Mouse (Mus musculus) thymus, adult 2 months (tissue): ENCODE results near the gene Atic. TPM values are rescaled to one million over a fixed set of nuclear protein-coding genes. Genes with fewer than 3 reads are reported as not detected.

Source experiments
- DNase-seq: peaks from one replicate; pipeline ENCODE4 v3.0.0; 2021
- H3K27ac ChIP-seq: fragments of 200-500 bp; 2 replicates; pipeline ENCODE4 v1.5.1; 2012; ENCODE audit warnings: low read length, control low read depth; ENCODE audit not compliant: control insufficient read depth, insufficient read depth
- H3K27me3 ChIP-seq: fragments of 200-500 bp; 2 replicates; pipeline ENCODE4 v1.6.1; 2012; ENCODE audit warnings: mild to moderate bottlenecking, low read length, moderate library complexity, mixed read lengths; ENCODE audit not compliant: control insufficient read depth, insufficient read depth
- H3K36me3 ChIP-seq: fragments of 200-500 bp; 2 replicates; pipeline ENCODE4 v1.6.1; 2012; ENCODE audit warnings: mild to moderate bottlenecking, low read length, moderate library complexity; ENCODE audit not compliant: control insufficient read depth, insufficient read depth
- H3K4me1 ChIP-seq: fragments of 200-500 bp; replicated peaks from 2 replicates; pipeline ENCODE4 v1.6.1; 2012; ENCODE audit warnings: low read length; ENCODE audit not compliant: control insufficient read depth, insufficient read depth
- H3K4me3 ChIP-seq: fragments of 200-500 bp; 2 replicates; pipeline ENCODE4 v1.5.1; 2012; ENCODE audit warnings: mild to moderate bottlenecking, low read length, control low read depth, moderate library complexity; ENCODE audit not compliant: control insufficient read depth, insufficient read depth
- CTCF ChIP-seq: fragments of 200-500 bp; IDR thresholded peaks from 2 replicates; pipeline ENCODE4 v1.5.1; 2012; ENCODE audit warnings: mild to moderate bottlenecking, control low read depth, low read length, moderate library complexity, borderline replicate concordance; ENCODE audit not compliant: control insufficient read depth, poor library complexity, insufficient read depth; ENCODE audit errors: extremely low read depth
- POLR2A ChIP-seq: fragments of 200-500 bp; IDR thresholded peaks from 2 replicates; pipeline ENCODE4 v1.6.1; 2012; ENCODE audit warnings: mild to moderate bottlenecking, low read length, control low read depth, moderate library complexity; ENCODE audit not compliant: control insufficient read depth, poor library complexity, insufficient read depth; ENCODE audit errors: extremely low read depth
- WGBS: fragments of 180-500 bp; shearing (Covaris S2); methylation state at CpG from one replicate; pipeline ENCODE4 v1.1.7; 2018; 5-methylcytosine and 5-hydroxymethylcytosine counted together
- polyA plus RNA-seq: library from polyadenylated mRNA; depleted of rRNA; stranded (reverse); fragments of >200 nt; gene quantifications from 2 replicates; pipeline ENCODE4 v1.2.3, GENCODE M21; 2012; rRNA removed

The Atic gene
- polyA plus RNA-seq, 1 experiment, result 46.0 TPM

GRCm38 (mm10) chr1:71609057-71609775, 52.3 kb downstream of the Atic start:
- 97% methylated on average over 37 of the region's 37 CpGs for WGBS
- no peak for TF ChIP-seq POLR2A
- no peak for TF ChIP-seq CTCF
- H3K36me3 ChIP-seq, result no peaks in the 10 kb centered on the region
- H3K27ac ChIP-seq, result no peak overlapping the region
- no peaks in the 10 kb centered on the region for H3K27me3 ChIP-seq
- H3K4me3 ChIP-seq, result no peak overlapping the region
- H3K4me1 ChIP-seq, result no peaks in the 10 kb centered on the region
- no peak for DNase-seq

- Histone ChIP-seq H3K27ac (no peak overlapping the region), H3K4me3 (no peak overlapping the region), H3K36me3 (no peaks in the 10 kb centered on the region), H3K27me3 (no peaks in the 10 kb centered on the region), H3K4me1 (no peaks in the 10 kb centered on the region)
- no peak for TF ChIP-seq POLR2A
- no peak for TF ChIP-seq CTCF
- DNase-seq, result no peak
- 89% methylated on average over 5 of the region's 5 CpGs for WGBS
These were observed 53.0 kb downstream of the Atic start for GRCm38 (mm10) chr1:71609916-71610315.

GRCm38 (mm10) chr1:71612256-71612655, 55.3 kb downstream of the Atic start:
- Histone ChIP-seq H3K4me3 (no peak overlapping the region), H3K27me3 (no peaks in the 10 kb centered on the region), H3K36me3 (no peaks in the 10 kb centered on the region), H3K27ac (no peak overlapping the region), H3K4me1 (no peaks in the 10 kb centered on the region)
- WGBS, result 97% methylated on average over 21 of the region's 21 CpGs
- no peak for TF ChIP-seq POLR2A
- TF ChIP-seq CTCF, result no peak
- DNase-seq, result no peak

- TF ChIP-seq POLR2A (no peak), CTCF (no peak)
- H3K4me3 ChIP-seq, result no peak overlapping the region
- no peaks in the 10 kb centered on the region for H3K36me3 ChIP-seq
- H3K27me3 ChIP-seq, result no peaks in the 10 kb centered on the region
- DNase-seq, result no peak
- H3K27ac ChIP-seq, result no peak overlapping the region
- 89% methylated on average over 8 of the region's 8 CpGs for WGBS
- H3K4me1 ChIP-seq, result no peaks in the 10 kb centered on the region
These were observed 57.7 kb downstream of the Atic start for GRCm38 (mm10) chr1:71614545-71615246.

GRCm38 (mm10) chr1:71621526-71621925, 64.6 kb downstream of the Atic start:
- H3K36me3 ChIP-seq, result no peaks in the 10 kb centered on the region
- TF ChIP-seq POLR2A, result no peak
- no peak for TF ChIP-seq CTCF
- 33% methylated on average over 2 of the region's 2 CpGs for WGBS

GRCm38 (mm10) chr1:71623625-71624024, 66.7 kb downstream of the Atic start:
- no peak overlapping the region for H3K27ac ChIP-seq
- no peak overlapping the region for H3K4me3 ChIP-seq
- H3K4me1 ChIP-seq, result no peaks in the 10 kb centered on the region
- no peaks in the 10 kb centered on the region for H3K27me3 ChIP-seq
- TF ChIP-seq CTCF, result no peak
- no peak for TF ChIP-seq POLR2A
- 96% methylated on average over 6 of the region's 6 CpGs for WGBS
- no peaks in the 10 kb centered on the region for H3K36me3 ChIP-seq
- DNase-seq, result no peak

More at GRCm38 (mm10) chr1:71621526-71621925, 64.6 kb downstream of the Atic start:
- Histone ChIP-seq H3K27ac (no peak overlapping the region), H3K27me3 (no peaks in the 10 kb centered on the region), H3K4me1 (no peaks in the 10 kb centered on the region), H3K4me3 (no peak overlapping the region)
- no peak for DNase-seq

Other genes starting within 250 kb of the Atic start
- 0.08 and 0.11 TPM in 2 replicates for gene Abca12, start 142.2 kb upstream of the Atic start, polyA plus RNA-seq
- gene Fn1, start 96.0 kb downstream of the Atic start, polyA plus RNA-seq, result 29.6 and 31.3 TPM in 2 replicates